Mouse (Mus musculus) thymus, adult 2 months (tissue): ENCODE measurements around the gene Fam81b.

Experiments used
- CTCF ChIP-seq: fragments of 200-500 bp; IDR thresholded peaks from 2 replicates; pipeline ENCODE4 v1.5.1; 2012; ENCODE audit warnings: mild to moderate bottlenecking, control low read depth, low read length, moderate library complexity, borderline replicate concordance; ENCODE audit not compliant: control insufficient read depth, poor library complexity, insufficient read depth; ENCODE audit errors: extremely low read depth
- POLR2A ChIP-seq: fragments of 200-500 bp; IDR thresholded peaks from 2 replicates; pipeline ENCODE4 v1.6.1; 2012; ENCODE audit warnings: mild to moderate bottlenecking, low read length, control low read depth, moderate library complexity; ENCODE audit not compliant: control insufficient read depth, poor library complexity, insufficient read depth; ENCODE audit errors: extremely low read depth

GRCm38 (mm10) chr13:76264361-76265026, 40.4 kb downstream of the Fam81b start:
- TF ChIP-seq POLR2A (no peak), CTCF (no peak)
